Mouse (Mus musculus) liver, embryonic 12.5 days (tissue): ENCODE data around the gene Med19. TPM values are rescaled to one million over a fixed set of nuclear protein-coding genes. Genes with fewer than 3 reads are reported as not detected.

Experiments
- polyA plus RNA-seq: library from polyadenylated mRNA; unstranded; fragments of >200 nt; fragmentation: Nextera tagmentation; extraction: Ambion mirVana; gene quantifications from 2 replicates; pipeline ENCODE4 v1.2.1, GENCODE M21; 2016

Med19 gene
- polyA plus RNA-seq, 1 experiment from 2014 or later: 28.1 TPM

Other genes with a start within 250 kb of the Med19 start
- gene Tfpi, start 201.6 kb upstream of the Med19 start, polyA plus RNA-seq: 25.0 and 25.8 TPM in 2 replicates
- 18.6 and 20.5 TPM in 2 replicates for gene Ctnnd1, start 27.6 kb upstream of the Med19 start, polyA plus RNA-seq
- 0.04 and 0.10 TPM in 2 replicates for gene Btbd18, start 19.3 kb upstream of the Med19 start, polyA plus RNA-seq
- gene Selenoh, start 7.6 kb upstream of the Med19 start, polyA plus RNA-seq: 163 and 165 TPM in 2 replicates
- not detected in 2 replicates for gene Gm28635, start 361 bp upstream of the Med19 start, polyA plus RNA-seq
- 86.3 and 88.8 TPM in 2 replicates for gene Tmx2, start 738 bp downstream of the Med19 start, polyA plus RNA-seq
- 28.1 and 29.3 TPM in 2 replicates for gene Zdhhc5, start 36.8 kb downstream of the Med19 start, polyA plus RNA-seq
- 57.2 and 59.8 TPM in 2 replicates for gene Clp1, start 48.9 kb downstream of the Med19 start, polyA plus RNA-seq
- gene Ypel4, start 55.7 kb downstream of the Med19 start, polyA plus RNA-seq: 49.8 and 52.1 TPM in 2 replicates
- gene Gm19426, start 65.3 kb downstream of the Med19 start, polyA plus RNA-seq: 3.8 and 3.9 TPM in 2 replicates
- 30.8 and 32.3 TPM in 2 replicates for gene Serping1, start 97.0 kb downstream of the Med19 start, polyA plus RNA-seq
- 293 and 321 TPM in 2 replicates for gene Ube2l6, start 120.4 kb downstream of the Med19 start, polyA plus RNA-seq
- gene Smtnl1, start 144.2 kb downstream of the Med19 start, polyA plus RNA-seq: 0.29 and 0.43 TPM in 2 replicates
- gene Timm10, start 148.6 kb downstream of the Med19 start, polyA plus RNA-seq: 50.9 and 54.3 TPM in 2 replicates
- 153 and 162 TPM in 2 replicates for gene Slc43a1, start 160.4 kb downstream of the Med19 start, polyA plus RNA-seq
- gene Rtn4rl2, start 208.3 kb downstream of the Med19 start, polyA plus RNA-seq: 0.29 and 0.31 TPM in 2 replicates